Mouse (Mus musculus) CD4-positive, CD25-positive, alpha-beta regulatory T cell, adult 2 months (primary cell): Measurements from ENCODE around the gene Zfp110.

Source experiments
- DNase-seq: peaks from one replicate; pipeline ENCODE4 v3.0.0-alpha.2; 2012; ENCODE audit warnings: low read depth, low spot score

Gene Zfp110

DNA sequence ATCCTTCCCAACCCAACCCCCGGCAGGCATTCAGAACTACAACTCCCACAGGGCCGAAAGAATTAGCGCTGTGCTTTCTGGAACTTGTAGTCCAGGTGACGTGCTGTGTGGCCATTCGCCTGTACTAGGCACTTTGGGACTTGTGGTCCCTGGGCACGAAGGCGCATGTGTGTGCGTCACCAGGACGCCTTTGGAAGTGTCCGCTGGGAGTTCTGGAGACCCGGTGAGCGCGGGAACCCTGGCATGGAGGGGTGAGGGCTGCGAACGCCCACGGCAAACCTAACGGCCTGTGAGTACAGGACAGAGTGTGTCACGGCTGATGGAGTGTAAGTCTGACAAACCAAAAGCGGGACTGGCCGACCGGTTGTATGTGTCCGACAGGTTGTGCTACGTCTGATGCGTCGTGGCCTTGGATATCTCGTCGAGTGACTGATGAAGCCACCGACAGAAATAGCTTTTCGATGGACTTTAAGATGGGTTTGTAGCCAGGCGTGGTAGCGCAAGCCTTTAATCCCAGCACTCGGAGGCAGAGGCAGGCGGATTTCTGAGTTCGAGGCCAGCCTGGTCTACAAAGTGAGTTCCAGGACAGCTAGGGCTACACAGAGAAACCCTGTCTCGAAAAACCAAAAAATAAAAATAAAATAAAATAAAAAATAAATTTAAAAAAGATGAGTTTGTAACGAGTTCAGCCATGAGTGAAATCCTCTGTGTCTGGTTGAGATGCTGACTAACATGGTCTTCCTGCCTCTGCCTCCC lies 63.3 kb downstream of the Zfp110 start, which contains the start of gene Zscan22:
Gene Zscan22, plus strand, starts transcription at position 161 of the 756 bp plus-strand sequence.
- DNase-seq = peak; percentile 89
